In the genomic region with DNA sequence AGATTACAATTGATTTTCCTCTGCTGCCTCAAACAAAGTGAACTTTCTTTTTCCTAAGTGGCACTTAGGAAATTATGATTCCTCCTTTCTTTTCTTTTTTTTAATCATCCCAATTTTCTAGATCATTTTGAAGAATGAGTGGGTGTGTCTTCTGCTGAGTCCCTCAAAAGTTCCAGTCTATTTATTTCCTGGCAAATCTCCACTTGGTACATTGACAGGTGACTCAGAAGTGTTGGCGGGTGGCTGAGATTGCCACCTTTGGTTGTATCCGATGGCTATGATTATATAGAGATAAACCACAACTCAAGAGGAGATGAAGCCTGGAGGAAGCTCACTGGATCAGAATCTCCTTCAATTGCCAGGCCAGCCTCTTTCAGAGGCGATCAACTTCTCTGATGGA, we compare ENCODE assay signal across 21 mouse cellular contexts.
"Had no signal": no experiment of that assay in that cellular context is flagged by ENCODE, and none has a peak within 500 bp of the region (broad histone marks: within the 10 kb centered on the region; RNA-seq: fewer than 3 reads in every experiment).

No protein-coding gene starts in this region.

- H3K27me3 ChIP-seq: limb, embryonic 13.5 days; midbrain, embryonic 12.5 days; midbrain, embryonic 15.5 days; neural tube, embryonic 12.5 days; neural tube, embryonic 15.5 days had no signal

- H3K4me1 ChIP-seq: limb, embryonic 13.5 days; midbrain, embryonic 15.5 days; neural tube, embryonic 12.5 days; neural tube, embryonic 15.5 days had no signal

- H3K27ac ChIP-seq: limb, embryonic 10.5 days; limb, embryonic 13.5 days; liver, embryonic 14.5 days; macrophage; midbrain, embryonic 12.5 days; midbrain, embryonic 15.5 days; neural tube, embryonic 12.5 days; neural tube, embryonic 15.5 days; stomach, postnatal 0 days had no signal

- ATAC-seq: lung, postnatal 0 days; midbrain, embryonic 15.5 days had no signal

- H3K4me2 ChIP-seq: limb, embryonic 13.5 days; lung, embryonic 14.5 days; midbrain, embryonic 12.5 days; midbrain, embryonic 15.5 days; neural tube, embryonic 12.5 days; neural tube, embryonic 15.5 days had no signal

- H3K9ac ChIP-seq: limb, embryonic 13.5 days; liver, embryonic 14.5 days; liver, postnatal 0 days; lung, embryonic 14.5 days; midbrain, embryonic 12.5 days; midbrain, embryonic 15.5 days; neural tube, embryonic 12.5 days; neural tube, embryonic 15.5 days had no signal

- DNase-seq: kidney, adult 18-20 months; kidney, adult 9 months; kidney, postnatal 14 days; kidney, postnatal 4 days; liver; liver, postnatal 0 days; lung, embryonic 14.5 days; right cerebral cortex, postnatal 4 days; thymus, adult 2 months; thymus, postnatal 14 days; thymus, postnatal 4 days had no signal

- H3K4me3 ChIP-seq: limb, embryonic 10.5 days; limb, embryonic 13.5 days; midbrain, embryonic 12.5 days; midbrain, embryonic 15.5 days; neural tube, embryonic 12.5 days; neural tube, embryonic 15.5 days had no signal

- H3K9me3 ChIP-seq: limb, embryonic 10.5 days; limb, embryonic 13.5 days; midbrain, embryonic 12.5 days; midbrain, embryonic 15.5 days; neural tube, embryonic 12.5 days; neural tube, embryonic 15.5 days had no signal

- H3K36me3 ChIP-seq: limb, embryonic 10.5 days; limb, embryonic 13.5 days; midbrain, embryonic 12.5 days; midbrain, embryonic 15.5 days; neural tube, embryonic 12.5 days; neural tube, embryonic 15.5 days had no signal
